Mouse (Mus musculus): ENCODE measurements around the gene Asb18.

DNA sequence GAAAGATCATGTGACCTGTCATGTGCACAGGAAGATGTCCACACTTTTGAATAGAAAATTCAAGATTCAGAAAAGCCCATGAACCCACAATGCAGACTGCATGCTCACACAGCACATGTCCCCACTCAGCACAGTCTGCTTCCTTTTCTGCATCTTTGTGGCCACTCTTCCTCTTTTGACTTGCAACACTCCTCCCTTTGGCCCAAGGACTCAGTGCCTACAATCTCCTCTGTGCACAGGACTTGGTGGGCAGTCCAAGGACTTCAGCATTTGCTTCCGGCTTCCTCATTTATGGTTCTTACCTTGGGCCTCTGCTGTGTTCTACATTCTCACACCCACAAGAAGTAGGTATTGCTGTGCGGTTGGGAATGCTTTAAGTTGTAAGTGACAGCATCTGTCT lies 112.2 kb downstream of the Asb18 start:
- TF ChIP-seq POLR2A (IDR thresholded peaks at IDR 0.05; ENCODE audit: control insufficient read depth, extremely low read depth, insufficient read depth, low read length, poor library complexity) = no peak
- TF ChIP-seq CTCF (IDR thresholded peaks at IDR 0.05; ENCODE audit: borderline replicate concordance, control insufficient read depth, extremely low read depth, insufficient read depth, low read length, poor library complexity) = no peak
